Mouse (Mus musculus): ENCODE data around the gene Tex14. TPM values are rescaled to one million over a fixed set of nuclear protein-coding genes. Genes with fewer than 3 reads are reported as not detected.

Tex14 gene
- total and polyA plus RNA-seq, 3 experiments = 0.08 to 0.23 TPM; not detected in 1

DNA sequence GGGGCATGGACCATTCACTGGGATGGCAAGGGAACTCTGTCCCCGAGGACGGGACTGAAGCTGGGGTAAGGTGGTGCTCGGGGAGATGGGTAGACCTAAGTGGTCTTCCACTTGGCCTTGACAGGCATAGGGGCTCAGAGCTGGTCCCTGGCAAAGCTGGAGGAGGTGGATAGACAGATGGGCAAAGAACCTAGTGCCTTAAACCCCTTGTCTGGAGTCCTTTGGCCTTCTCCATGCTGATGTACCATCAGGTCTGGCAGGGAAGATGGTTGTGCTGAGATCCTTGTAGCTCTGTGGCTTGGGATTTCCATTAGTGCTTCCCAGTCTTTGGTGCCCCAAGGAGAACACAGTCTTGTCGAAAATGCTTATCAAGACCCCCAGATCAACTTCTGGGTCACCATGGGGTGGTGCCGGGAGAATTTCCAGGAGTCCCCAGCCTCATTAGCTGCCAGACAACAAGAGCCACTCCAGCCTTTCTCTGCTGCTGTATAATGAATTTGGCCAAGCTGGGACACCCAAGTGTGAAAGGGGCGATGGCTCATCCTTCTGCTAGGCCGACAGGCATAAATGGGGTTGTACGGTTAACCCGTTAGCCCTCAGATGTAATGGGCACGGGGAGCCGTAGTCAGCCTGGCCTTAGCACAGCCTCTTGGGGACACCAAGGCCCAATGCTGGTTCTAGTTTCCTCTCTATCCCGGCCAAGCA lies 176.4 kb downstream of the Tex14 start:
- DNase-seq = no peak
- Histone ChIP-seq H3K36me3 (ENCODE audit: control insufficient read depth, insufficient read depth, low read length) (peaks cover 5% of the 10 kb centered on the region; the same call in 1 of the 2 replicates), H3K4me3 (no peak overlapping the region), H3K79me2 (replicated peaks; ENCODE audit: control insufficient read depth, insufficient read depth, low read length) (no peaks in the 10 kb centered on the region), H3K4me1 (ENCODE audit: control insufficient read depth, insufficient read depth, low read length) (peaks cover 32% of the 10 kb centered on the region), H3K27ac (peak overlapping the region; percentile 55), H3K27me3 (ENCODE audit: control insufficient read depth, insufficient read depth, low read length) (no peaks in the 10 kb centered on the region), H3K9ac (ENCODE audit: low read depth, low read length) (no peak overlapping the region; the same call in 1 of the 2 replicates)
- intact Hi-C loops (cut with DNase I) = no loop called here
- WGBS = 87% methylated on average over 12 of the region's 12 CpGs
- TF ChIP-seq EP300 (IDR thresholded peaks at IDR 0.05; ENCODE audit: insufficient read depth, low read depth, low read length) = no peak
- TF ChIP-seq CTCF (IDR thresholded peaks at IDR 0.05) = no peak
- TF ChIP-seq POLR2A (IDR thresholded peaks at IDR 0.05; ENCODE audit: insufficient read depth, low read depth, low read length) = no peak

DNA sequence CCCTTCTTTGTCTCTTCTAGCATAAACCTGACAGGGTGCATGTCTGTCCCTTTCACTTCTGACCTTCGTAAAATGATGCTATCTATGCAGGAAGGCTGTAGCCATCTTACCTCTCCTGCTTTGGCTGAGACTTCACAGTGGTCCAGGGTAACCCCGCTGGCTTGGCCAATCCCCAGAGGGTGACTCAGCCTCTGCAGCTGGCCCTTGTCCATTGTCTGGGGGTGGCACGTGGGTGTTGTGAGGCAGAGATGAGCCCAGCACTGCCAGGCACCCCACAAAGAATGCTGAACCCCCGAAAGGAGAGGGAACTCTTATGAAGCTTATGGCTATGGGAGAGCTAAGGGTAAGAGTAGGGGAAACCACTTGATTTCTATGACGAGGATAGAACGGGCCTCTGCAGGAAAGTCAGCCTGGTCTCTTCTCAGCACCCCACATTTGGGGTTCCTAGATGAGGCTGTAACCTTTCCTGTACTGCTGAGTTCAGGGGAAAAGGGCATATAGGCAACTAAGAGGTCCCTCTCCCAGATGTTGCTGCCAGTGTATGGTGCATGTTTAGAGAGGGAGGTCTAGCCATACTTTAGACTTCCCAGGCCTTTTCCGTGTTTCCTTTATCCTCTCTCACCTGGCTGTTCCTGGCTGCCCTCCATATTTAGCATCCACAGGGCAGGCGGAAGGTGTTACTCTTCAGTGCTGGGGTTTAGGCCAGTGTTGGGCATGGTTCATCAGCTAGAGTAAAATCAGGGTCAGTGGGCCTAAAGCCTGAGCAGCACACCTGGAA lies 177.3 kb downstream of the Tex14 start:
- no peaks in the 10 kb centered on the region for H3K27me3 ChIP-seq (ENCODE audit: control insufficient read depth, insufficient read depth, low read length)
- peak overlapping the region; percentile 26 for H3K27ac ChIP-seq
- no peak for DNase-seq
- no peak overlapping the region for H3K4me3 ChIP-seq
- intact Hi-C loops (cut with DNase I) = no loop called here
- H3K9ac ChIP-seq (ENCODE audit: low read depth, low read length) = no peak overlapping the region
- H3K79me2 ChIP-seq (replicated peaks; ENCODE audit: control insufficient read depth, insufficient read depth, low read length) = no peaks in the 10 kb centered on the region
- H3K36me3 ChIP-seq (ENCODE audit: control insufficient read depth, insufficient read depth, low read length) = peaks cover 5% of the 10 kb centered on the region; the same call in 1 of the 2 replicates
- H3K4me1 ChIP-seq (ENCODE audit: control insufficient read depth, insufficient read depth, low read length) = peaks cover 32% of the 10 kb centered on the region
- TF ChIP-seq POLR2A (IDR thresholded peaks at IDR 0.05; ENCODE audit: insufficient read depth, low read depth, low read length) = no peak
- TF ChIP-seq EP300 (IDR thresholded peaks at IDR 0.05; ENCODE audit: insufficient read depth, low read depth, low read length) = no peak
- no peak for TF ChIP-seq CTCF (IDR thresholded peaks at IDR 0.05)
- 59% methylated on average over 8 of the region's 8 CpGs for WGBS

DNA sequence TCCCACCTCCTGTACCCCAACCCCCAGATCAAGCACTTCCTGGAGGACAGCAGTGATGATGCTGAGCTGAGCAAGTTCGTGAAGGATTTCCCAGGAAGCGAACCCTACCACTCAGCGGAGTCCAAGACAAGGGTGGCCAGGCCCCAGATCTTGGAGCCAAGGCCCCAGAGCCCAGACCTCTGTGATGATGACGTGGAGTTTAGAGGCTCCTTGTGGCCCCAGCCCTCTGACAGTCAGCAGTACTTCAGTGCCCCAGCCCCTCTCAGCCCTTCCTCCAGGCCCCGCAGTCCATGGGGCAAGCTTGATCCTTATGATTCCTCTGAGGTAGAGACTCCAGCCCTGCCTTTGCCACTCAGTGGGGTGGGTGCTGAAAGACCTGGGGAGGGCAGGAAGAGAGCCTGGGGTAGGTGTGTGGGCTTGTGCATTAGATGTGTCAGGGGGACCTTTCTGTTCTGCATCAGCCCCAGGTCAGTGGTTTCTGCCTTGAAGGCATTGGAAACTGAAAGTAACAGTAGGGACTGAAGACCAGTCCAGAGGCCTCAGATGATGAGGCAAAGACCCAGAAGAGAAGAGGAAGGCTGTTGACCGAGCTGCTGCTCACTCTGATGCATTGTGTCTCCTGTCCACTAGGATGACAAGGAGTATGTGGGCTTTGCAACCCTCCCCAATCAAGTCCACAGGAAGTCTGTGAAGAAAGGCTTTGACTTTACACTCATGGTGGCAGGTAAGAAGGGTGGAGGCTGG lies 178.6 kb downstream of the Tex14 start:
- H3K36me3 ChIP-seq (ENCODE audit: control insufficient read depth, insufficient read depth, low read length) = peaks cover 5% of the 10 kb centered on the region; the same call in 1 of the 2 replicates
- TF ChIP-seq POLR2A (IDR thresholded peaks at IDR 0.05; ENCODE audit: insufficient read depth, low read depth, low read length) = no peak
- 0 out of 2 replicates have a peak, but pooled peaks have one; percentile 2 for TF ChIP-seq CTCF (IDR thresholded peaks at IDR 0.05)
- no peak for TF ChIP-seq EP300 (IDR thresholded peaks at IDR 0.05; ENCODE audit: insufficient read depth, low read depth, low read length)
- H3K4me3 ChIP-seq = no peak overlapping the region
- DNase-seq = no peak
- no peaks in the 10 kb centered on the region for H3K27me3 ChIP-seq (ENCODE audit: control insufficient read depth, insufficient read depth, low read length)
- H3K9ac ChIP-seq (ENCODE audit: low read depth, low read length) = 0 out of 2 replicates have a peak overlapping the region, but pooled peaks have one; percentile 1
- peak overlapping the region; percentile 82 for H3K27ac ChIP-seq
- peaks cover 26% of the 10 kb centered on the region for H3K4me1 ChIP-seq (ENCODE audit: control insufficient read depth, insufficient read depth, low read length)
- intact Hi-C loops (cut with DNase I) = loop anchor here (2.0 kb wide), 1 partner anchor 29 kb away; no protein-coding TSS in a partner anchor
- WGBS = 69% methylated on average over 6 of the region's 6 CpGs
- H3K79me2 ChIP-seq (replicated peaks; ENCODE audit: control insufficient read depth, insufficient read depth, low read length) = no peaks in the 10 kb centered on the region

DNA sequence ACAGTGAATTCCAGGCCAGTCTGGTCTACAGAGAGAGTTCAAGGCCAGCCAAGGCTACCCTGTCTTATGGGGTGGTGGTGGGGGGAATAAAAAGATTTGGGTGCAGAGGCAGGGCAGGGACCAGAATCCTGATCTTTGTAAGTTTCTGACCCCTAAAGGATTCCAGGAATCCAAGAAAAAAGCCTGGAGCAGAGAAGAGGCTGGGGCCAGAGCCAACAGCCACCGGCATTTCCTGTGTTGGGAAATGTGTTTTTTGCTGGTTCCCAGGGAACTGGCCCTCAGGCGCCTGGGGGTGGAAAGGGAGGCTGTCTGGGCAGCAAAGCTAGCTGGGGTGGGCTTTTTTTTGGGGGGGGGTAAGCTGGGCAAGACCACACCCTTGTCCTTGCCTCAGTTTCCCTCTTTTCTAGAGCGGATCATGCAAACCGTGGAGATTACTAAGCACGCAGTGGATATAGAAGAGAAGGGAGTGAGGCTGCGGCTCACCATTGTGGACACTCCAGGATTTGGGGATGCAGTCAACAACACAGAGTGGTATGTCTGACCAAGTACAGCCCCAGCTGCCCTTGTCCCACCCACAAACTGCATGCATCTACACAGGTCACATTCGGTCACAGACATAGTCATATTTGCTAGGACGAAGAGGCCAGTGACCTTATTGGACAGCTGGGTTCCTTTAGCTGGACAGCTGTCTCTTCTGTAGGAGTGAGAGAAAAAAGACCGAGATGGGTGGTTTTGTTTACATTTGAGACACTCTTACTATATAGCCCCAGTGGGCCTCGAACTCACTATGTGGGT lies 180.0 kb downstream of the Tex14 start:
- Histone ChIP-seq H3K9ac (ENCODE audit: low read depth, low read length) (0 out of 2 replicates have a peak overlapping the region, but pooled peaks have one; percentile 29), H3K79me2 (replicated peaks; ENCODE audit: control insufficient read depth, insufficient read depth, low read length) (no peaks in the 10 kb centered on the region), H3K27ac (peak overlapping the region; percentile 82), H3K4me1 (ENCODE audit: control insufficient read depth, insufficient read depth, low read length) (peaks cover 23% of the 10 kb centered on the region), H3K4me3 (no peak overlapping the region), H3K27me3 (ENCODE audit: control insufficient read depth, insufficient read depth, low read length) (no peaks in the 10 kb centered on the region), H3K36me3 (ENCODE audit: control insufficient read depth, insufficient read depth, low read length) (peaks cover 7% of the 10 kb centered on the region; the same call in 1 of the 2 replicates)
- intact Hi-C loops (cut with DNase I) = loop anchor here (2.0 kb wide), 1 partner anchor 30 kb away; no protein-coding TSS in a partner anchor
- WGBS = 56% methylated on average over 10 of the region's 10 CpGs
- peak; percentile 76 to 78 for DNase-seq
- no peak for TF ChIP-seq CTCF (IDR thresholded peaks at IDR 0.05)
- no peak for TF ChIP-seq POLR2A (IDR thresholded peaks at IDR 0.05; ENCODE audit: insufficient read depth, low read depth, low read length)
- 0 out of 2 replicates have a peak, but pooled peaks have one; percentile 26 for TF ChIP-seq EP300 (IDR thresholded peaks at IDR 0.05; ENCODE audit: insufficient read depth, low read depth, low read length)

Measured in heart, adult 2 months (tissue).